Mouse (Mus musculus) olfactory bulb, adult 2 months (tissue): ENCODE results near the gene Fcho1.

Experiments
- CTCF ChIP-seq: fragments of 200-500 bp; IDR thresholded peaks from 2 replicates; pipeline ENCODE4 v1.5.1; 2012; ENCODE audit warnings: low read depth, mild to moderate bottlenecking, low read length, moderate library complexity; ENCODE audit not compliant: insufficient read depth
- POLR2A ChIP-seq: fragments of 200-500 bp; IDR thresholded peaks from 2 replicates; pipeline ENCODE4 v1.6.1; 2012; ENCODE audit warnings: mild to moderate bottlenecking, low read depth, low read length, moderate library complexity; ENCODE audit not compliant: insufficient read depth

DNA sequence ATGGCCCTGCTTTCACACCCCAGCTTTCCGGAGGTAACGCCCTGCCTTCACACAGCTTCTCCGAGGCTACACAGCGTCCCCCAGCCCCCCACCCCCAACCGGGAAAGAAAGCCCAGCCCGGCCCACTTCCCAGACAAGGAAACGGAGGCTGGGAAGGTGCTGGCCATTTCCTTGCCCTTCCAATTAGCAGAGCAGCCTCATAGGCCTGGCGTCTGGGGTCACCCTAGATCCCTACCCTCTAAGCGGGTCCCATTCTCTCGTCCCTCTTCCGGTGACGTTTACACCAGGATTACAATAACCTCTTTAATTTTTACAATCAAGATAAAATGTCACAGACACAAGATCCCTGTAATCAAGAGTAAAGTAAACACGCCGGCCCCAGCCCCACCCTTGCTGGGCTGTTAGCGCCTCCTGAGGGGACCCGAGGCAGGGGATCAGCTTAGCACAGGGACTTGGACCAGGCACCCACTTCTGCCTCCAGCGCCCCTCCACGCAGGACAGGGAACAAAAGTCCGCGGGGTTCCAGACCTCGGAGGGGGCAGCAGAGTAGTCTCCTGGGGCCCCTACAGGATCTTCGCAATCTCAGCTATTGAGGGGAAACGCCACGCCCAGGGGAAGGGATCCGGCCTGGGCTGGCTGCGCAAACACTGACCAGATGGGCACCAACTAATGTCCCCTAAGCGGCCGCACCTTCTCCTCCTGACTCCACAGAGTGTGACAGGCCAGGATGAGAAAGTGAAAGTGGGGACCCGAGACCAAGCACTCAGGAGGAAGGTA is 24.8 kb downstream of the Fcho1 start:
- TF ChIP-seq CTCF, result no peak
- no peak for TF ChIP-seq POLR2A
